Mouse (Mus musculus): Measurements from ENCODE around the gene Xpa.

DNA sequence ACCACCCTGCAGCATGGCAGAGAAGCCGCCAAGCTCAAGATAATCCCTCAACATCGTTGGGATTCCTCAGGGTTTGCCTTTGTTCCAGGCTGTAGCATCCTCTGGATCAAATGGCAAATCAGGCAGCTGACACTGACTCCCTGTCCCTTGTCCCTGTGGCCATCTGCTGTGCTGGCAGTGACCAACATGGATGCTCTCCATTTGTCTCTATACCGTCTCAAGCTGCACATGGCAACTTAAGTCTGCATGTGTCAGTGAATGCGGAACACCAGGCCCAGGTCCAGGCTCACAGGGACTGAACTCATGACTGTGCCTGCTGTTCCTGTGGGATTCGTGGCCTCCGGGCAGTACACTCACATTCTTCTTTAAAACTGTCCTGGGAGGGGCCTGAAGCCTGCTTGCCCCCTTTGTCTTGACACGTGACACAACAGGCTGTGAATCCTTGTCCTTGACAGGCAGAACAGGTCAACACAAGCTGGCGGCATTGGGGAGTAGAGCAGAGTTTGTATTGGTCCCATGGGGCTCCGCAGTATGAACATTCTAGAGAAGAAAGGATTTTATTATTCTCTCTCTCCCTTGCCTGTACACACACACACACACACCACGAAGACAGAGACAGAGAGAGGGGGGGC lies 79.5 kb downstream of the Xpa start:
- TF ChIP-seq POLR2AphosphoS5 (IDR thresholded peaks at IDR 0.05; ENCODE audit: insufficient replicate concordance, low read depth, low read length) (no peak), CTCF (IDR thresholded peaks at IDR 0.05; ENCODE audit: low read depth, low read length) (no peak)

Measured in G1E (cell line).